Mouse (Mus musculus) layer of hippocampus, postnatal 25 days (tissue): Measurements from ENCODE around the gene Agap2. TPM values are rescaled to one million over a fixed set of nuclear protein-coding genes. Genes with fewer than 3 reads are reported as not detected.
"Not testable (repeated sequence)": the region's sequence is repeated elsewhere in the genome, so short reads cannot be mapped to it uniquely, and the experiment has no call there.

ENCODE experiments used
- DNase-seq, 2 experiments: peaks; one replicate each; pipeline ENCODE4 v3.0.0; 2022; ENCODE audit warnings: mixed read lengths in 2 of 2, low spot score in 1 of 2; ENCODE audit errors: extremely low spot score in 1 of 2
- total RNA-seq, 2 experiments: library from RNA; stranded (reverse); gene quantifications; 2 replicates each; pipeline ENCODE4 v1.2.3; 2021

Gene Agap2
- total RNA-seq, 2 experiments from 2014 or later, result 754 to 837 TPM

DNA sequence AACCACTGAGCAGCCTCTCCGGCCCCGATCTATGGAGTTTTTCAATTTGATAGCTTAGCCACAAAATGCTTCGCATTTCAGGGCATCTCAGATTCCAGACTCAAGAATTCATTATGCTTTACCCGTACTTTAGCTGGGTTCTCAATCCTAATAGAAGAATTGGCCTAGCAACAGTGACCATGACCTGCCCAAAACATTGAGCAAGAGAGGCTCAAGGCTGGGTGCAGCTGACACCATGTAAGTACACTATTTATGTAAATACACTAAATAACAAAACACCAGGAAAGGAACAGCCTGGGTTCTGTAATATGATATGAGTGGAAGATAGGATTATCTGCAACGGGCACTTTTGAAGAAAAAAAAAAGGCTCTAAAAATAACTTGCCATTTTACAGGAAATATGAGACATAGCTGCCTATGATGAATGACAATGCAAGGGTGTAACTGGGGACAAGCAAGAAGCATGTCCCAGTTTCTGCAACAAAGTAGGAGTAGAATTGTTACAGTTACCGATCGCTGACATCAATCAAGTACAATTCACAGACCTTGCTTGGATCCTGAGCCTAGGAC lies 52.7 kb downstream of the Agap2 start:
- DNase-seq, result no peak

DNA sequence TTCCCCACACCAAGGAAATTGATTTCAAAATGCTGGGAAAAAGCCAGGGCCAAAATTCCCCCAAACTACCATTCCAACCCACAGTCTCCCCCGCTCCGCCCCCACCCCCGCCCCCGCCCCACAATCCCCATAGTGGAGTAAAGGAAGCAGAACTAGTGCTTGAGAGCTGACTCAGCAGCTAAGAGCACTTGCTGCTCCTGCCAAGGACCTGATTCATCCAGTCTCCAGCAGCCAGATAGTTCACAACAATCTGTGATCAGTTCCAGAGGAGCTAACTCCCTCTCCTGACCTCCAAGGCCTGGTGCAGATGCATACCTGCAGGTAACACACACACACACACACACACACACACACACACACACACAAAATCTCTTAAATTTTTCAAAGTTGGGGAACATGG lies 54.3 kb downstream of the Agap2 start:
- no peak for DNase-seq

DNA sequence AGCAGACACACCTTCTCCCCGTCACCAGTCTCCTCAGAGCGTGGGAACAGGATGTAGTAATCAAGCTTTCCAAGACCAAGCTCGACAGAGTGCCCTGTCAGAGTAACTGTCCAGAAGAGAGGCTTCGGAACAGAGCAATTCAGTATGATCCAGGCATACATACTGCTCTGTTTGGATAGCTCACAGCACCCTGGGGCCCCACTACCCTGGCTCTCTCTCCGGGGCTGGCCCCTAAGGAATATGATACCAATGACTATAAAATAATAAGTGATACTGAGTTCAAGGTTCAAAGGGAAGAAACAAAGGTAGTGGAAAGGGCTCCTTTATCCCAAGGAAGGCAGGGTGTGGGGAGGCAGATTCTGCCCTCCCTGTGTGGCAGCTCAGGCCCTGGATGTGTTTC lies 57.4 kb downstream of the Agap2 start:
- DNase-seq, result no peak

DNA sequence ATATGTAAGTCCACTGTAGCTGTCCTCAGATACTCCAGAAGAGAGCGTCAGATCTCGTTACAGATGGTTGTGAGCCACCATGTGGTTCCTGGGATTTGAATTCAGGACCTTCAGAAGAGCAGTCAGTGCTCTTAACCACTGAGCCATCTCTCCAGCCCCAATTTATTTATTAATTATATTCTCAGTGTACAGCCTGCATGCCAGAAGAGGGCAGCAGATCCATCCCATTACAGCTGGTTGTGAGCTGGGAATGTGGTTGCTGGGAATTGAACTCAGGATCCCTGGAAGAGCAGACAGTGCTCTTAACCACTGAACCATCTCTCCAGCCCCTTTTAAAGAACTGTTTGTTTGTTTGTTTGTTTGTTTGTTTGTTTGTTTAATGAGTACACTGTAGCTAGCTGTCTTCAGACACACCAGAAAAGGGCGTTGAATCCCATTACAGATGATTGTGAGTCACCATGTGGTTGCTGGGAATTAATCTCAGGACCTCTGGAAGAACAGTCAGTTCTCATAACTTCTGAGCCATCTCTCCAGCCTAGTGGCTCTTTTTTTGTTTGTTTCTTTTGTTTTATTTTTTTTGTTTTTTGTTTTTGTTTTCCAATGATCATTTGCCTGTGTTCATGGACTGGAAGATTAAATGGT lies 59.4 kb downstream of the Agap2 start:
- not testable (repeated sequence) for DNase-seq

DNA sequence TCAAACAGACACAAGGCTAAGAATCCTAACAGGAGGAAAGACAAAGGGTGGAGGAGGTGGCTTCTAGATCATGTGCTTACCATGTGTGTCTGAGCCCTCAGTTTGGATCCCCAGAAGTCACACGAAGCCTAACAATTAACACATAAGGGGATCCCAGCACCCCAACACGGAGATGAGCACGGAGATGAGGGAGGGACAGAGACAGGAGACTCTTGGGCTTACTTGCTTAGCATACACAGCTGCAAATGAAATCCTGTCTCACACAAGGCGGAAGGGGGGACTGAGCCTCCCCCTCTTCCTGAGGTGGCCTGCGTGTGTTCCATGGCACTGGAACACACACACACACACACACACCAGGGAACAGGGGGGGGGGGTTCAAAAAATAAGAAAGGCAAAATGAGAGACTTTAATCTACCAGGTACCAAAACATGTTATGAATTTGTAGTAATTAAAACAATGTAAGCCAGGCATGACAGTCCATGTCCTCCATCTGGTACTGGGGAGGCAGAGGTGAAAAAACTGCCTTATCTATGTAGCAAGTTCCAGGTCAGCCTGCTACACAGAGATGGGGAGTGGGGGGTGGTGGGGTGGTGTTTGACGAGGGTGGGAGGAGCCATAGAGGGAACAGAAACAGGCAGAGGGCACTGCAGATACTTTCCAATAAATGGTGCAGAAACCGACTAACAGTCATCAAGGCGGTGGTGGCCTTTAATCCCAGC lies 60.2 kb downstream of the Agap2 start:
- DNase-seq, result no peak

DNA sequence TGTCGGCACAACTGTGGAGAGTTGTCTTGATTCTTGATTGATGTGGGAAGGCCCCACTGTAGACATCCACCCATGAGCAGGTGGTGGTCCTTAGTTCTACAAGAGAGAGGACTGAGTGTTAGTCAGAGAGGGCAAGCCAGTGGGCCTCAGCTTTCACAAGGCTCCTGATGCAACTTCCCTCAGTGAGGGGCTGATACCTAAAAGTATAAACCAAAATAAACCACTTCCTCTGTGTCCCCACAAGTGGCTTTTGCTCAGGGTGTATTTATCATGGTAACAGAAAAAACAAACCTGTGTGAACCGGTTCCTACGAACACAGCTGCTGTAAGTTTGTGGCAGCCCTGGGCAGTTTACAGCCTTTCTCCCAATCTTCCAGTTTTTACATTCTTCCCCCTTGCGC lies 61.4 kb downstream of the Agap2 start:
- no peak for DNase-seq

DNA sequence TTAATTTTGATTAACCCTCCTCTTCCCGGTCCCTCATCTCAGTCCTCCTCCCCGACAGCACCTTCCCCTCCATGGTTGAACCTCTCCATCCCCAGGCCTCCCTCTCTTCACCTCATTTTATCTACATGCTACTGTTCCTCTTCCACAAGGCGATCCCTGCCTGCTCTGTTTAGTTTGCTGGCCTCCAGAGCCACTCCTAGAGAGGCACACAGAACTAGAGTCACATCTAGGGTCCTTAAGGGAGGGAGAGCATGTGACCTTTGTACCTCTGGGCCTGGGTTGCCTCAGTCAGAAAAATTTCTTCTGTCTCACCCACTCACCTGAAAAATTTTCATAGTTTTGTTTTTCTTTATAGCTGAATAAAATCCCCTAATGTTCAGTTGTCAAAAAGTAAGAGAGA lies 62.8 kb downstream of the Agap2 start:
- DNase-seq, result no peak

DNA sequence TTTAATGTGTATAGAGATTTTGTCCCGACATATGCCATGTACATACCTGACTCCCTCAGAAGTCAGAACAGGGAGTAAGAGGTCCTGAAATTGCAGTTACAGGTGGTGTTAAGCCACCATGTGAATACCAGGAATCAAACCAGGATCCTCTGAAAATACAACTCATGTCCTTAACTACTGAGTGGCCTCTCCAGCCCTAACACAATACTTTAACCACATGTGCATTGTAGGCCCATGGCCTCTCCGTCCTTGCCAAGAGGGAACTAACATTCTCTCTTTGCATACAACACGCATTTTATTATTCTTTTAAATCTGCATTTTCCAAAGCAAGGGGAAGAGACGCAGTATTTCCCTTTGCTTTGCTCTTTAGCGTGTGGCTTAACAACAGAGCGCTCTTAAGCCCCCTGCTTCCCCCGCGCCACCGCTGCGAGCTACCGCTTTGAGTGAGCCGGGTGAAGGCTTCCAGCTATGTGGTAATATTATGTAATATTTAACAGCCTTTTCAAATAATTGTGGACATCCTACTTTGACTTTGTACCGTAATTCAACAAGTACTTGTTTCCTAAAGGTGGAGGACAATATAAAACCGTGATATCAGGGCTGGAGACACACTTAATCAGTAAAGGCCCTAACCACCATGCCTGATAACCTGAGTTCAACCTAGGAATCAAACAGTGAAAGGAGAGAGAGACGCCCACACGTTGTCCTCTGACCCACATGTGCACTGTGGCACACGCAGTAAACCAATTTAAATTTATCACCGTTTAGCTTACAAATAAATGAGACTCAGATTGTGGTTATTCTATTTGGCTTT lies 63.5 kb downstream of the Agap2 start:
- no peak for DNase-seq

DNA sequence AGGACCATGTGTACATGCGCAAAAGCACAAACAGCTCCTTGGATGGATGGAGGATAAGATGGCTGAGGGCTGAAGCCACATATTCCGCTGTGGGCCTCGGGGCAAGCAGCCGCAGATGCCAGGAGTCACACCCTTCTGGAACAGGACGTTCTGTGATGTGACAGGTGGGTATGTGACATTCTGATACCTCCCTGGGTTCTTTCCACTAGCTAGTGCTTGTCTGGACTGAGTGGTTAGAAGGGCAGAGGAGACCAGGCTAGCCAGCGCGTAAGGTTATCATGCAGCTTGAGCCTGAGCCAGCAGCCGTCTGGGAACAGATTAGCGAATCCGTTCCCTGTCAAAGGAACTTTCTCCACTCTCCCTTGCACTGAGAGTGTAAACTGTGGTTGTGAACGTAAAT lies 65.9 kb downstream of the Agap2 start:
- DNase-seq, result no peak

DNA sequence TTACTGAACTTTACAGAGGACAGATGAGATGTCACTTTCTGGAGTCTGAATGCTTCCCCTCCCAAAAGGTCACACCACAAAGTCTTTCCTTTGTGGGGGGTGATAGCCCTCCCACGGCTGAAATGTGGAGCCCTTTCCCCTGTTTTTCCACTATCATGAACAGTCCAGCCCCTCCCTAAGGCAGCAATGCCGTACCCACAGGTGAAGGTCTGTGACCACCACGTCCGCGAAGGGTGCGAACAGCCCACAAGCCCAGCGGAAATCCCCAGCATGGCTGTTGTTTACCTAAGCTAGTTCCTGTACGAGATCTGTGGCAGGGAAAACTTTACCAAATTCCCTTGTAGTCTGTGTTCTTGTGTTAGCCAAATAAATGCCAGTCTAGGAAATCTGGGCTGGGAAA lies 66.4 kb downstream of the Agap2 start:
- DNase-seq, result no peak

Other genes with a start within 250 kb of the Agap2 start
- gene Atp23, start 173.9 kb upstream of the Agap2 start, total RNA-seq, result 1 to 10 TPM; 8.4 to 9.6 TPM
- 100 to 1,000 TPM in 1 of 2 experiments, 10 to 100 TPM in 1; 98.6 to 118 TPM for gene Ctdsp2, start 96.6 kb upstream of the Agap2 start, total RNA-seq
- gene Avil, start 74.6 kb upstream of the Agap2 start, total RNA-seq, result under 1 TPM; 0.47 to 0.69 TPM
- gene Tsfm, start 44.4 kb upstream of the Agap2 start, total RNA-seq, result 10 to 100 TPM; 27.2 to 27.3 TPM
- gene Mettl1, start 33.9 kb upstream of the Agap2 start, total RNA-seq, result 10 to 100 TPM in 1 of 2 experiments, 1 to 10 TPM in 1; 8.5 to 12.1 TPM
- under 1 TPM; 0.15 to 0.47 TPM for gene Eef1akmt3, start 33.8 kb upstream of the Agap2 start, total RNA-seq
- under 1 TPM; 0.27 to 0.80 TPM for gene Cyp27b1, start 27.0 kb upstream of the Agap2 start, total RNA-seq
- gene March9, start 15.1 kb upstream of the Agap2 start, total RNA-seq, result 10 to 100 TPM; 23.0 to 25.1 TPM
- 100 to 1,000 TPM; 104 to 110 TPM for gene Cdk4, start 11.8 kb upstream of the Agap2 start, total RNA-seq
- gene Tspan31, start 5.0 kb upstream of the Agap2 start, total RNA-seq, result 10 to 100 TPM; 60.2 to 61.8 TPM
- 100 to 1,000 TPM; 105 to 107 TPM for gene Os9, start 45.8 kb downstream of the Agap2 start, total RNA-seq
- 100 to 1,000 TPM; 113 to 114 TPM for gene B4galnt1, start 89.9 kb downstream of the Agap2 start, total RNA-seq
- 10 to 100 TPM; 10.5 to 25.1 TPM for gene Slc26a10, start 105.4 kb downstream of the Agap2 start, total RNA-seq
- 100 to 1,000 TPM; 295 to 338 TPM for gene Arhgef25, start 114.8 kb downstream of the Agap2 start, total RNA-seq
- gene Dtx3, start 120.4 kb downstream of the Agap2 start, total RNA-seq, result 100 to 1,000 TPM; 210 to 243 TPM
- 10 to 100 TPM; 92.7 to 98.9 TPM for gene Pip4k2c, start 136.3 kb downstream of the Agap2 start, total RNA-seq
- 100 to 1,000 TPM; 712 to 736 TPM for gene Kif5a, start 188.1 kb downstream of the Agap2 start, total RNA-seq
- 100 to 1,000 TPM; 271 to 276 TPM for gene Dctn2, start 191.1 kb downstream of the Agap2 start, total RNA-seq
- 10 to 100 TPM; 31.8 to 53.9 TPM for gene Mbd6, start 213.7 kb downstream of the Agap2 start, total RNA-seq
- 10 to 100 TPM; 57.1 to 59.4 TPM for gene Mars, start 236.5 kb downstream of the Agap2 start, total RNA-seq
- gene Arhgap9, start 246.7 kb downstream of the Agap2 start, total RNA-seq, result 1 to 10 TPM in 1 of 2 experiments, under 1 TPM in 1; 0.89 to 1.1 TPM